Mouse (Mus musculus) CH12.LX (cell line): Measurements from ENCODE around the gene Zfp575. TPM values are rescaled to one million over a fixed set of nuclear protein-coding genes. Genes with fewer than 3 reads are reported as not detected.

Experiments used
- DNase-seq: peaks from one replicate; pipeline ENCODE4 v3.0.0-alpha.2; 2013; ENCODE audit errors: extremely low read depth
- H3K27ac ChIP-seq: 2 replicates; pipeline ENCODE4 v1.5.1; 2012; ENCODE audit warnings: low read depth, mild to moderate bottlenecking, control low read depth, moderate library complexity; ENCODE audit not compliant: insufficient read depth
- H3K27me3 ChIP-seq: replicated peaks from 2 replicates; pipeline ENCODE3; 2012; ENCODE audit warnings: inconsistent platforms
- H3K36me3 ChIP-seq, 2 experiments: replicated peaks in 1 of 2; 2 replicates each; pipeline versions ENCODE3 to v1.6.1; 2012; ENCODE audit warnings: inconsistent platforms in 1 of 2, low read length in 1 of 2, mild to moderate bottlenecking in 1 of 2, mixed read lengths in 1 of 2, moderate library complexity in 1 of 2; ENCODE audit not compliant: control insufficient read depth in 1 of 2, insufficient read depth in 1 of 2
- H3K4me1 ChIP-seq, 2 experiments: 2 replicates each; pipeline ENCODE4 v1.6.1; 2012; ENCODE audit warnings: inconsistent platforms in 1 of 2, moderate library complexity in 1 of 2; ENCODE audit not compliant: insufficient read depth in 2 of 2, control insufficient read depth in 1 of 2
- H3K4me2 ChIP-seq: 2 replicates; pipeline ENCODE4 v1.6.1; 2012; ENCODE audit warnings: low read depth, mild to moderate bottlenecking, control low read depth; ENCODE audit not compliant: poor library complexity, insufficient read depth, severe bottlenecking
- H3K4me3 ChIP-seq, 3 experiments: fragments of 150-350 bp in 1 of 3; sonication (generic) in 1 of 3; replicated peaks in 1 of 3; 2 replicates each; pipeline versions ENCODE3 to v1.5.1; 2011 to 2012; ENCODE audit warnings: low read depth in 2 of 3, low read length in 2 of 3, mild to moderate bottlenecking in 2 of 3, moderate library complexity in 2 of 3, control low read depth in 1 of 3, improper control_type of control experiment in 1 of 3, inconsistent platforms in 1 of 3, mixed read lengths in 1 of 3; ENCODE audit not compliant: poor library complexity in 1 of 3
- H3K79me2 ChIP-seq: replicated peaks from 2 replicates; pipeline ENCODE4 v1.6.1; 2012; ENCODE audit warnings: mild to moderate bottlenecking, moderate library complexity; ENCODE audit not compliant: control insufficient read depth, poor library complexity, insufficient read depth, severe bottlenecking; ENCODE audit errors: extremely low read depth
- H3K9ac ChIP-seq: 2 replicates; pipeline ENCODE4 v1.6.1; 2012; ENCODE audit warnings: low read depth, mild to moderate bottlenecking, control low read depth, moderate library complexity; ENCODE audit not compliant: insufficient read depth
- H3K9me3 ChIP-seq: replicated peaks from 2 replicates; pipeline ENCODE3; 2012; ENCODE audit warnings: low read length, inconsistent platforms, mixed read lengths
- CHD1 ChIP-seq: IDR thresholded peaks from 2 replicates; pipeline ENCODE4 v1.6.1; 2012; ENCODE audit warnings: low read depth, low read length, improper control_type of control experiment, inconsistent platforms
- CHD2 ChIP-seq: IDR thresholded peaks from 2 replicates; pipeline ENCODE4 v1.6.1; 2011; ENCODE audit warnings: low read length, improper control_type of control experiment
- E2F4 ChIP-seq: IDR thresholded peaks from 2 replicates; pipeline ENCODE4 v1.6.1; 2011; ENCODE audit warnings: low read depth, low read length, improper control_type of control experiment; ENCODE audit not compliant: insufficient replicate concordance
- JUN ChIP-seq: IDR thresholded peaks from 2 replicates; pipeline ENCODE4 v1.6.1; 2011; ENCODE audit warnings: low read depth, mild to moderate bottlenecking, low read length, improper control_type of control experiment, moderate library complexity; ENCODE audit not compliant: insufficient read depth
- MAZ ChIP-seq: IDR thresholded peaks from 2 replicates; pipeline ENCODE4 v1.6.1; 2012; ENCODE audit warnings: low read depth, mild to moderate bottlenecking, inconsistent platforms, low read length, improper control_type of control experiment, moderate library complexity
- POLR2A ChIP-seq: IDR thresholded peaks from 2 replicates; pipeline ENCODE4 v1.6.1; 2011; ENCODE audit warnings: low read depth, mild to moderate bottlenecking, improper control_type of control experiment, low read length
- POLR2AphosphoS2 ChIP-seq: IDR thresholded peaks from 2 replicates; pipeline ENCODE4 v1.6.1; 2011; ENCODE audit warnings: low read depth, low read length, improper control_type of control experiment
- SMC3 ChIP-seq: IDR thresholded peaks from 2 replicates; pipeline ENCODE4 v1.6.1; 2011; ENCODE audit warnings: low read depth, low read length, improper control_type of control experiment
- UBTF ChIP-seq: IDR thresholded peaks from 2 replicates; pipeline ENCODE4 v1.6.1; 2012; ENCODE audit warnings: low read depth, mild to moderate bottlenecking, inconsistent platforms, low read length, improper control_type of control experiment, moderate library complexity
- USF2 ChIP-seq: conservative IDR thresholded peaks from 2 replicates; pipeline ENCODE4 v1.6.1; 2011; ENCODE audit warnings: low read depth, low read length, improper control_type of control experiment
- ZC3H11A ChIP-seq: IDR thresholded peaks from 2 replicates; pipeline ENCODE4 v1.6.1; 2012; ENCODE audit warnings: low read depth, mild to moderate bottlenecking, inconsistent platforms, low read length, improper control_type of control experiment
- dilution Hi-C: fragments of 300-500 bp; cut with MboI; formaldehyde crosslinking; loops from 2 replicates; pipeline ENCODE4 v1.14.3; 2020; ENCODE audit warnings: low sequenced_read_pairs; ENCODE audit not compliant: extremely low pct_unique_long_range_greater_than_20kb, extremely low pct_ligation_motif_present
- in situ Hi-C: fragments of 300-500 bp; cut with MboI; formaldehyde crosslinking; loops from 3 replicates; pipeline ENCODE4 v1.14.3; 2019; ENCODE audit warnings: low sequenced_read_pairs, low pct_ligation_motif_present, low pct_unique_long_range_greater_than_20kb, mixed read lengths
- polyA plus RNA-seq: library from polyadenylated mRNA; unstranded; fragments of >175 nt; gene quantifications from 2 replicates; pipeline ENCODE4 v1.2.1, GENCODE M21; 2012; ENCODE audit warnings: low read depth; ENCODE audit not compliant: insufficient read length
- total RNA-seq, 2 experiments: library from RNA; depleted of rRNA; stranded (reverse); fragments of 300-350 nt in 1 of 2; fragments of >200 nt in 1 of 2; gene quantifications; 2 replicates each; pipeline ENCODE4 v1.2.3; 2012 to 2014

Zfp575 gene
- total and polyA plus RNA-seq, 3 experiments = 0.09 to 0.81 (median 0.14) TPM

GRCm38 (mm10) chr7:24630116-24630880 lies 42.9 kb upstream of the Zfp575 start:
- no peak overlapping the region for H3K4me3 ChIP-seq
- peaks cover 6 to 21% of the 10 kb centered on the region in 2 experiments for H3K36me3 ChIP-seq
- no peaks in the 10 kb centered on the region for H3K79me2 ChIP-seq
- no peaks in the 10 kb centered on the region for H3K4me1 ChIP-seq
- peaks cover 2% of the 10 kb centered on the region for H3K9me3 ChIP-seq
- no peak overlapping the region for H3K4me2 ChIP-seq
- dilution Hi-C loops (no loop called here), in situ Hi-C loops (no loop called here)
- TF ChIP-seq CHD2 (no peak), USF2 (no peak), POLR2A (no peak), ZC3H11A (no peak), E2F4 (no peak), JUN (no peak), MAZ (no peak), UBTF (no peak)
- no peaks in the 10 kb centered on the region for H3K27me3 ChIP-seq
- H3K9ac ChIP-seq = no peak overlapping the region
- H3K27ac ChIP-seq = no peak overlapping the region
- DNase-seq = no peak

GRCm38 (mm10) chr7:24629672-24630071 lies 42.2 kb upstream of the Zfp575 start:
- Histone ChIP-seq H3K4me3 (no peak overlapping the region), H3K79me2 (no peaks in the 10 kb centered on the region), H3K27ac (no peak overlapping the region), H3K9me3 (peaks cover 2% of the 10 kb centered on the region), H3K36me3 (peaks cover 6 to 24% of the 10 kb centered on the region in 2 experiments), H3K27me3 (no peaks in the 10 kb centered on the region), H3K4me1 (no peaks in the 10 kb centered on the region), H3K4me2 (no peak overlapping the region), H3K9ac (no peak overlapping the region)
- DNase-seq = no peak
- in situ Hi-C loops (no loop called here), dilution Hi-C loops (no loop called here)
- TF ChIP-seq MAZ = no peak
- no peak for TF ChIP-seq CHD1
- TF ChIP-seq POLR2AphosphoS2 = no peak
- no peak for TF ChIP-seq POLR2A
- TF ChIP-seq SMC3 = no peak
